Mouse (Mus musculus) CH12.LX (cell line): ENCODE results near the gene Tgm3. TPM values are rescaled to one million over a fixed set of nuclear protein-coding genes. Genes with fewer than 3 reads are reported as not detected.

Experiments
- DNase-seq: peaks from one replicate; pipeline ENCODE4 v3.0.0-alpha.2; 2013; ENCODE audit errors: extremely low read depth
- H3K27ac ChIP-seq: 2 replicates; pipeline ENCODE4 v1.5.1; 2012; ENCODE audit warnings: low read depth, mild to moderate bottlenecking, control low read depth, moderate library complexity; ENCODE audit not compliant: insufficient read depth
- H3K27me3 ChIP-seq: replicated peaks from 2 replicates; pipeline ENCODE3; 2012; ENCODE audit warnings: inconsistent platforms
- H3K36me3 ChIP-seq, 2 experiments: replicated peaks in 1 of 2; 2 replicates each; pipeline versions ENCODE3 to v1.6.1; 2012; ENCODE audit warnings: inconsistent platforms in 1 of 2, low read length in 1 of 2, mild to moderate bottlenecking in 1 of 2, mixed read lengths in 1 of 2, moderate library complexity in 1 of 2; ENCODE audit not compliant: control insufficient read depth in 1 of 2, insufficient read depth in 1 of 2
- H3K4me1 ChIP-seq, 2 experiments: 2 replicates each; pipeline ENCODE4 v1.6.1; 2012; ENCODE audit warnings: inconsistent platforms in 1 of 2, moderate library complexity in 1 of 2; ENCODE audit not compliant: insufficient read depth in 2 of 2, control insufficient read depth in 1 of 2
- H3K4me2 ChIP-seq: 2 replicates; pipeline ENCODE4 v1.6.1; 2012; ENCODE audit warnings: low read depth, mild to moderate bottlenecking, control low read depth; ENCODE audit not compliant: poor library complexity, insufficient read depth, severe bottlenecking
- H3K4me3 ChIP-seq, 3 experiments: fragments of 150-350 bp in 1 of 3; sonication (generic) in 1 of 3; replicated peaks in 1 of 3; 2 replicates each; pipeline versions ENCODE3 to v1.5.1; 2011 to 2012; ENCODE audit warnings: low read depth in 2 of 3, low read length in 2 of 3, mild to moderate bottlenecking in 2 of 3, moderate library complexity in 2 of 3, control low read depth in 1 of 3, improper control_type of control experiment in 1 of 3, inconsistent platforms in 1 of 3, mixed read lengths in 1 of 3; ENCODE audit not compliant: poor library complexity in 1 of 3
- H3K79me2 ChIP-seq: replicated peaks from 2 replicates; pipeline ENCODE4 v1.6.1; 2012; ENCODE audit warnings: mild to moderate bottlenecking, moderate library complexity; ENCODE audit not compliant: control insufficient read depth, poor library complexity, insufficient read depth, severe bottlenecking; ENCODE audit errors: extremely low read depth
- H3K9ac ChIP-seq: 2 replicates; pipeline ENCODE4 v1.6.1; 2012; ENCODE audit warnings: low read depth, mild to moderate bottlenecking, control low read depth, moderate library complexity; ENCODE audit not compliant: insufficient read depth
- H3K9me3 ChIP-seq: replicated peaks from 2 replicates; pipeline ENCODE3; 2012; ENCODE audit warnings: low read length, inconsistent platforms, mixed read lengths
- BHLHE40 ChIP-seq: IDR thresholded peaks from 2 replicates; pipeline ENCODE4 v1.6.1; 2011; ENCODE audit warnings: mild to moderate bottlenecking, low read depth, low read length, improper control_type of control experiment
- CHD1 ChIP-seq: IDR thresholded peaks from 2 replicates; pipeline ENCODE4 v1.6.1; 2012; ENCODE audit warnings: low read depth, low read length, improper control_type of control experiment, inconsistent platforms
- CTCF ChIP-seq, 2 experiments: IDR thresholded peaks in 1 of 2; conservative IDR thresholded peaks in 1 of 2; 2 replicates each; pipeline ENCODE4 v1.5.1; 2011 to 2012; ENCODE audit warnings: low read depth in 2 of 2, low read length in 2 of 2, improper control_type of control experiment in 1 of 2, inconsistent platforms in 1 of 2, mild to moderate bottlenecking in 1 of 2, moderate library complexity in 1 of 2
- E2F4 ChIP-seq: IDR thresholded peaks from 2 replicates; pipeline ENCODE4 v1.6.1; 2011; ENCODE audit warnings: low read depth, low read length, improper control_type of control experiment; ENCODE audit not compliant: insufficient replicate concordance
- ETS1 ChIP-seq: conservative IDR thresholded peaks from 2 replicates; pipeline ENCODE4 v1.6.1; 2012; ENCODE audit warnings: low read depth, mild to moderate bottlenecking, inconsistent platforms, low read length, improper control_type of control experiment, moderate library complexity
- GABPA ChIP-seq: IDR thresholded peaks from 2 replicates; pipeline ENCODE4 v1.6.1; 2012; ENCODE audit warnings: low read depth, low read length, improper control_type of control experiment, inconsistent platforms; ENCODE audit not compliant: insufficient replicate concordance
- HCFC1 ChIP-seq: IDR thresholded peaks from 2 replicates; pipeline ENCODE4 v1.6.1; 2012; ENCODE audit warnings: low read depth, mild to moderate bottlenecking, inconsistent platforms, low read length, improper control_type of control experiment
- IRF4 ChIP-seq: IDR thresholded peaks from 2 replicates; pipeline ENCODE4 v1.6.1; 2014; ENCODE audit warnings: low read depth, mild to moderate bottlenecking, inconsistent platforms, low read length, improper control_type of control experiment
- JUN ChIP-seq: IDR thresholded peaks from 2 replicates; pipeline ENCODE4 v1.6.1; 2011; ENCODE audit warnings: low read depth, mild to moderate bottlenecking, low read length, improper control_type of control experiment, moderate library complexity; ENCODE audit not compliant: insufficient read depth
- JUND ChIP-seq: conservative IDR thresholded peaks from 2 replicates; pipeline ENCODE4 v1.6.1; 2011; ENCODE audit warnings: low read depth, low read length, improper control_type of control experiment
- KAT2A ChIP-seq: IDR thresholded peaks from 2 replicates; pipeline ENCODE4 v1.6.1; 2012; ENCODE audit warnings: low read length, improper control_type of control experiment, inconsistent platforms; ENCODE audit not compliant: insufficient replicate concordance
- MAFK ChIP-seq: IDR thresholded peaks from 2 replicates; pipeline ENCODE4 v1.6.1; 2011; ENCODE audit warnings: low read length, improper control_type of control experiment; ENCODE audit not compliant: insufficient replicate concordance
- MAX ChIP-seq: IDR thresholded peaks from 2 replicates; pipeline ENCODE4 v1.6.1; 2011; ENCODE audit warnings: low read length, improper control_type of control experiment
- MEF2A ChIP-seq: IDR thresholded peaks from 2 replicates; pipeline ENCODE4 v1.6.1; 2014; ENCODE audit warnings: low read depth, mild to moderate bottlenecking, inconsistent platforms, low read length, improper control_type of control experiment, borderline replicate concordance
- MXI1 ChIP-seq: IDR thresholded peaks from 2 replicates; pipeline ENCODE4 v1.6.1; 2011; ENCODE audit warnings: mild to moderate bottlenecking, low read depth, low read length, improper control_type of control experiment
- POLR2AphosphoS2 ChIP-seq: IDR thresholded peaks from 2 replicates; pipeline ENCODE4 v1.6.1; 2011; ENCODE audit warnings: low read depth, low read length, improper control_type of control experiment
- SIN3A ChIP-seq: IDR thresholded peaks from 2 replicates; pipeline ENCODE4 v1.6.1; 2012; ENCODE audit warnings: low read length, improper control_type of control experiment, inconsistent platforms
- SMC3 ChIP-seq: IDR thresholded peaks from 2 replicates; pipeline ENCODE4 v1.6.1; 2011; ENCODE audit warnings: low read depth, low read length, improper control_type of control experiment
- TBP ChIP-seq: conservative IDR thresholded peaks from 2 replicates; pipeline ENCODE4 v1.6.1; 2011; ENCODE audit warnings: low read depth, low read length, improper control_type of control experiment
- UBTF ChIP-seq: IDR thresholded peaks from 2 replicates; pipeline ENCODE4 v1.6.1; 2012; ENCODE audit warnings: low read depth, mild to moderate bottlenecking, inconsistent platforms, low read length, improper control_type of control experiment, moderate library complexity
- USF1 ChIP-seq: IDR thresholded peaks from 2 replicates; pipeline ENCODE4 v1.6.1; 2014; ENCODE audit warnings: low read depth, mild to moderate bottlenecking, inconsistent platforms, low read length, improper control_type of control experiment
- ZC3H11A ChIP-seq: IDR thresholded peaks from 2 replicates; pipeline ENCODE4 v1.6.1; 2012; ENCODE audit warnings: low read depth, mild to moderate bottlenecking, inconsistent platforms, low read length, improper control_type of control experiment
- ZKSCAN1 ChIP-seq: IDR thresholded peaks from 2 replicates; pipeline ENCODE4 v1.6.1; 2012; ENCODE audit warnings: low read depth, inconsistent platforms, low read length, improper control_type of control experiment, borderline replicate concordance
- ZNF384 ChIP-seq: IDR thresholded peaks from 2 replicates; pipeline ENCODE4 v1.6.1; 2012; ENCODE audit warnings: low read depth, low read length, improper control_type of control experiment, inconsistent platforms
- dilution Hi-C: fragments of 300-500 bp; cut with MboI; formaldehyde crosslinking; loops from 2 replicates; pipeline ENCODE4 v1.14.3; 2020; ENCODE audit warnings: low sequenced_read_pairs; ENCODE audit not compliant: extremely low pct_unique_long_range_greater_than_20kb, extremely low pct_ligation_motif_present
- in situ Hi-C: fragments of 300-500 bp; cut with MboI; formaldehyde crosslinking; loops from 3 replicates; pipeline ENCODE4 v1.14.3; 2019; ENCODE audit warnings: low sequenced_read_pairs, low pct_ligation_motif_present, low pct_unique_long_range_greater_than_20kb, mixed read lengths
- polyA plus RNA-seq: library from polyadenylated mRNA; unstranded; fragments of >175 nt; gene quantifications from 2 replicates; pipeline ENCODE4 v1.2.1, GENCODE M21; 2012; ENCODE audit warnings: low read depth; ENCODE audit not compliant: insufficient read length
- total RNA-seq, 2 experiments: library from RNA; depleted of rRNA; stranded (reverse); fragments of 300-350 nt in 1 of 2; fragments of >200 nt in 1 of 2; gene quantifications; 2 replicates each; pipeline ENCODE4 v1.2.3; 2012 to 2014

Tgm3 gene
- total and polyA plus RNA-seq, 3 experiments: not detected

- no peaks in the 10 kb centered on the region for H3K36me3 ChIP-seq
- H3K79me2 ChIP-seq: no peaks in the 10 kb centered on the region
- no peak overlapping the region for H3K4me3 ChIP-seq
- no peak overlapping the region for H3K9ac ChIP-seq
- TF ChIP-seq BHLHE40: no peak
- TF ChIP-seq MEF2A: no peak
- no peak for TF ChIP-seq ETS1
- no peak for TF ChIP-seq JUN
- TF ChIP-seq ZC3H11A: no peak
- no peak for TF ChIP-seq GABPA
- TF ChIP-seq ZNF384: no peak
- TF ChIP-seq E2F4: no peak
- TF ChIP-seq UBTF: no peak
- TF ChIP-seq SIN3A: no peak
- TF ChIP-seq POLR2AphosphoS2: no peak
- no peak for TF ChIP-seq TBP
- TF ChIP-seq HCFC1: no peak
- H3K27ac ChIP-seq: no peak overlapping the region
- no peak overlapping the region for H3K4me2 ChIP-seq
- peaks cover 0 to 2% of the 10 kb centered on the region in 2 experiments; a peak in 1 of 4 replicates for H3K4me1 ChIP-seq
- DNase-seq: no peak
- in situ Hi-C loops (no loop called here), dilution Hi-C loops (no loop called here)
- peaks cover 24% of the 10 kb centered on the region for H3K27me3 ChIP-seq
- H3K9me3 ChIP-seq: no peaks in the 10 kb centered on the region
These were observed 8.1 kb upstream of the Tgm3 start for GRCm38 (mm10) chr2:130004046-130004445.

DNA sequence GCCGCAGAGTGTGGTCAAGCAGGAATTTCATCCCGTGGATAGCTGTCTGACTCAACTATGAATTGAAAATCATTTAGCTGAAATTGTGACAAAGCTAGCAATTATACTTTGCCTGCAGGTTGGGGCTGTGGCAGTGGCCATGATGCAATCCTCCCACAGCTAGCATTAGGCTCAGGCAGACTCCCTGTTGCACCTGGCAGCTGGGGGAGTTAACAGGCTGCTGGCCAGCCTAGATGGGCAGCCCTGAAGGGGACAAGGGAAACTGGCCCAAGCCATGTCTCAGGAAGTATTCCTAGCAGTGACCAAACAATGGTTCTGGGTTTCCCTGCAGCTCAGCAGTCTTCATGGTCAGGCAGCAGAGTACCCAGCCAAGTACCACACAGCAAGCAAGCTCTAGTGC, 2.8 kb upstream of the Tgm3 start:
- Histone ChIP-seq H3K9ac (no peak overlapping the region), H3K79me2 (no peaks in the 10 kb centered on the region), H3K4me3 (no peak overlapping the region), H3K27me3 (peaks cover 17% of the 10 kb centered on the region), H3K27ac (no peak overlapping the region), H3K4me2 (no peak overlapping the region), H3K9me3 (no peaks in the 10 kb centered on the region), H3K4me1 (no peaks in the 10 kb centered on the region; a peak in 1 of 4 replicates), H3K36me3 (no peaks in the 10 kb centered on the region)
- DNase-seq: no peak
- dilution Hi-C loops: no loop called here
- TF ChIP-seq HCFC1: no peak
- no peak for TF ChIP-seq GABPA
- no peak for TF ChIP-seq CHD1
- TF ChIP-seq JUND: no peak
- no peak for TF ChIP-seq MAX
- no peak for TF ChIP-seq MAFK
- no peak for TF ChIP-seq KAT2A
- no peak for TF ChIP-seq IRF4
- no peak for TF ChIP-seq MXI1
- TF ChIP-seq SMC3: no peak
- TF ChIP-seq ZKSCAN1: no peak
- TF ChIP-seq BHLHE40: no peak
- no peak for TF ChIP-seq E2F4
- TF ChIP-seq SIN3A: no peak
- no peak for TF ChIP-seq ZNF384
- no peak for TF ChIP-seq CTCF (conservative IDR thresholded peaks at IDR 0.05 in 1 of 2, IDR thresholded peaks at IDR 0.05 in 1 of 2; ENCODE audit: low read depth in 2 of 2, low read length in 2 of 2)
- TF ChIP-seq JUN: no peak
- TF ChIP-seq USF1: no peak
- in situ Hi-C loops: no loop called here
